Mouse (Mus musculus) hindlimb bud, embryonic 11.5 days (tissue): ENCODE data around the gene Adam15.

Experiments
- DNase-seq: peaks from one replicate; pipeline ENCODE4 v3.0.0-alpha.2; 2012; ENCODE audit warnings: low read depth, low spot score; ENCODE audit errors: extremely low spot score

The Adam15 gene

DNA sequence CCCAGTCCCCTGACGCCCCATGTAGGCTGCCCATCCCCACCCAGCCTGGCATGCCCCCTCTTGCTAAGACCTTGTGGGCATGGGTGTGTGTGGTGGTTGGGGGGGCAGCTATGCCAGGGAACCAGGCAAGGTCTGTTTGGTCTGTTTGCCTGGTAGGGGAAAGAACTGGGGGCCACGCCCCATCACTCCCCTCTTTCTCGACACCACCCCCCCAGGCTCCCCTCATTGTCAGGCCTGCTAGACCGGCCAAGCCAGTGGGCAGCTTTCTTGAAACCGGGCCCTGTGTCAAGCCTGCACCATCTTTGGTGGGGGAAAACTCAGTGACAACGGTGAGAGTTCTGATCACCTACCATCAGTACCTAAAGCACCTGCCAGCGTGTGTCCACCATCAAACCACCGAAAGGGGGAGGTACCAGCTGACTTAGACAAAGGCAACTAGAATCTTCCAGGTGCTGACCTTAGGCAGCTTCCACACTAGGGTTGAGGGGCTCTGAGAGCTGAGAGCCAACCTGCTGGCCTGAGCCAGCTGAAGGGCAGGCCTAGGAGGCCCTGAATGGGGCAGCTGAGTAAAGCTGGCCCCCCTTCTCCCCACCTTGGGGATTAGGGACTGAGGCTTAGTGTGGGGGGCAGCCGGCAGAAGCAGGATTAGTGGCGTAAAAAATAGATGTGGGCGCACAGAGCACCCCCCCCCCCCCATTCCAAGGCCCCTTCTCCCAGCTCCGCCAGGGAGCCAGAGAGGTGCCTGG is 34.7 kb upstream of the Adam15 start:
- no peak for DNase-seq

DNA sequence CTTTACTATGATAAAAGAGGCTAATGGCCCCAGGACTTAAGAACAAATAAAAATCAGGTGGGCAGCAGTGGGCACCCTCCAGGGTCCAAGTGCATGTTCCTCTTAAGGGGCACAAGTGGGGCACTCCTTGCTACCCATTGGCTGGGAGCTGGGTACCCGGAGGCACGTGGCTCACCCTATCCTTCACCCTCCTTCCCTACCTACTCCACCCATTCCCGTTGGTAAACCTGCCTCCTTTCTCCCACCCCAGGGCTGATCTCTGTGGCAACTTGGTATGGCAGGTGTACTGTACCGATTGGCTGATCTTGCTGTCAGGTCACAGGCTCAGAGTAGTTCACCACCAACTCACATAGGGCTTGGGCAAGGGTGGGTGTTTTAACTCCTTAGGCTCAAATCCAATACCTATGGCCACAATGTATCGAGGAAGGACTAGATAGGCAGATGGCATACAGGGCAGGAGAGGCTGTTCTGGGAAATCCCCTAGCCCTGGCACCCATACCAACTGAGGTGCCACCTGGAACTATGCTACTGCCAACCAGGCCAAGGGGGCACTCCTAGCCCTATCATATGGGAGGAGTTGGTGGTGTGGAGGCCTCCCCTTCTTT is 34.0 kb upstream of the Adam15 start:
- DNase-seq = no peak

DNA sequence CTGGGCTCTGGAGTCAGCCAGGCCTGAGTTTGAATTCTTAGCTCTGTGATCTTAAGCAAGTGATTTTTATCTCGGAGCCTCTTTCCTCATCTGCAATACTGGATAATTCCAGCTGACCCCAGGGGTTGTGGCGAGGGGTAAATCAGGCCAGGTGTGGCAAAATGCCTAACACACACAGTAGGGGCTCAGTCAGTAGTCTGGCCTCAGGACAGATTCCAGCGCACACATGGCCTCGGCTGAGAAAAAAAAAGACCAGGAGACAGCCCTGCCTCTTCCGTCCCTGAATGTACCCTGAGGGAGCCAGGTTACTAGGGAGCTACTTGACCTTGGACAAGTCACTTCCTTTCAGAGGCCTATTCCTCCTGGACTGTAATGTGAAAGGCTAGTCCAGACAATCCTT is 33.2 kb upstream of the Adam15 start:
- DNase-seq = no peak

DNA sequence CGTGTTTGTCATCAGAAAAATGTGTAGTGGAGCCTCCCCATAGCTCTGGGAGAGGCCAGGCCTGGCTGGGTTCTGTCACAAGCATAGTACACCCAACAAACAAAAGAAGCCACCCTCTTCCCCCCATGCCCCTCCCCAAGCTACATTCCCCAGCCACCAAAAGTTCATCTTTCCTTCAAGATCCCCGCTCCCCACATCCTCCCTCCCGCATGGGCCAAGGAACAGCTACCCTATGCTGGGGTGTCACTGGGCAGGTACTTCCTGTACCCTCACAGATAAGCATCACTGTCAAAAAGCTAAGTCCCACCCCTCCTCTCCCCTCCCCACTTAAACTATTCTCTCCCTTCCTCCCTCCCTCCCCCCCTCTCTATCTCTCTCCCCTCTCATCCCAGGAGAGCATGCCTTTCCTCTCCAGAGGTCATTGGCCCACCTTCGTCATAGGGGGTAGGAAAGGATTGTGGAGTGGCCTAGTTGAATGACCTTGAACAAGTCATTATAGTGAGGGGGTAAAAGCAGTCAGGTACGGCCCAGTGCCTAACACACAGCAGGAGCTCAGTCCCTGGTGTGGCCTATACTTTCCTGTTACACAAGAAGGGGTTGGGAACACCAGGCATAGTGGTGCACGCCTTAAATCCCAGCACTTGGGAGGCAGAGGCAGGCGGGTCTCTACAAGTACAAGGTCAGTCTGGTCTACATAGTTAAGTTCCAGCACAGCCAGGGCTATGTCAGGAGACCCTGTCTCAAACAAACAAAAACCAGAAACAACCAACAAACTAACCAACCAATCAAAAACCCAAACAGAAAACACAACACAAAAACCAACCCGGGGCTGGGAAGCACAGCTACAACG is 32.5 kb upstream of the Adam15 start:
- DNase-seq = no peak

DNA sequence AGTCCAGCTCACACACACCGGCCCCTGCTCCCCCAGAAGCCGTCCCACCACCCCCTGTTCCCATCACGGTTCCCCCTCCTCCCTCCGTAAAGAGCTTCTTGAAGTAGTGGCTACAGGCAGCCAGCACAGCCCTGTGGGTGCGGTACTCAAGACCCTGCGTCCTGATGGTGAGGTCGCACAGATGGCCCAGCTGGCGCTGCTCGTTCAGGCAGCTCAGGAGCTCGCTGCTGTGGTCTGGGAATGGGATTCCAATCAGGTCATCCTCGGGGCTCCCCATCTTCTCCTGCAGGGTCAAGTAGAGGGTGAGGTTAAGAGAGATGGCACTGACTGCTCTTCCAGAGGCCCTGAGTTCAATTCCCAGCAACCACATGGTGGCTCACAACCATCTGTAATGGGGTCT is 31.4 kb upstream of the Adam15 start:
- DNase-seq = no peak

DNA sequence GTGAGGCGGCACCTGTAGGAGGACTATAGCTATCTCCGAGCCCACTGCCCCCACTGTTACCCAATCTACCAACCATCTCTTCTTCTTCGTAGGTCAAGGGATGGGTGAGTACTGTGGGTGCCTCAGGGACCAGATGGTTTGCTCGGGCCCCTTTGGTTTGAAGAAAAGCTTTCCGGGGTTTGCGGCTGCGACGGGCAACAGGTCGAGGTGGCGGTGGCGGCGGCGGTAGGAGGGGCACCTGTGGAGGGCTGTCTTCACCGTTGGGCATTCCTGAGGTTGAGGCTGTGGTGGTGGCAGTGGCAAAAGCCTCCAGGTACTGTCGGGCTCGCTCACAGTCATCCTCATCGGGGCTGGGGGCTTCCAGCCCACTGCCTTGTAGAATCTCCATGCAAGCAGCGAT is 30.9 kb upstream of the Adam15 start:
- no peak for DNase-seq

DNA sequence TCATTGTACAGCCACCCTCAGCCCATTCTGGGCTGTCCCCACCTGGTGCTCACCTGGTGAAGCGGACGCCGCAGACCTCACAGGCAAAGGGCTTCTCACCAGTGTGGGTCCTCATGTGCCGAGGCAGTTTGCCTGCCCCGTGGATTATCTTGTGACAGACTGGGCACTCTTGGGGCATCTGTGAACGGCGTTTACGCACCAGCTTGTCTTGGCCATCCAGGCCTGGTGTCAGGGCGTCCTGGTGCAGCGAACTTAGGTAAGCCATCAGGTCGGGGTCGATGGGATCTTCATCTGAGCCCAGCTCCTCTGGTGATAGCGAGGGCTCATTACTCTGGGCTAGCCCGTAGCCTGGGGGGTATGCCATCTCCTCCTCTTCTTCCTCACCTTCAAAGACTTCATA is 30.5 kb upstream of the Adam15 start:
- DNase-seq = no peak

DNA sequence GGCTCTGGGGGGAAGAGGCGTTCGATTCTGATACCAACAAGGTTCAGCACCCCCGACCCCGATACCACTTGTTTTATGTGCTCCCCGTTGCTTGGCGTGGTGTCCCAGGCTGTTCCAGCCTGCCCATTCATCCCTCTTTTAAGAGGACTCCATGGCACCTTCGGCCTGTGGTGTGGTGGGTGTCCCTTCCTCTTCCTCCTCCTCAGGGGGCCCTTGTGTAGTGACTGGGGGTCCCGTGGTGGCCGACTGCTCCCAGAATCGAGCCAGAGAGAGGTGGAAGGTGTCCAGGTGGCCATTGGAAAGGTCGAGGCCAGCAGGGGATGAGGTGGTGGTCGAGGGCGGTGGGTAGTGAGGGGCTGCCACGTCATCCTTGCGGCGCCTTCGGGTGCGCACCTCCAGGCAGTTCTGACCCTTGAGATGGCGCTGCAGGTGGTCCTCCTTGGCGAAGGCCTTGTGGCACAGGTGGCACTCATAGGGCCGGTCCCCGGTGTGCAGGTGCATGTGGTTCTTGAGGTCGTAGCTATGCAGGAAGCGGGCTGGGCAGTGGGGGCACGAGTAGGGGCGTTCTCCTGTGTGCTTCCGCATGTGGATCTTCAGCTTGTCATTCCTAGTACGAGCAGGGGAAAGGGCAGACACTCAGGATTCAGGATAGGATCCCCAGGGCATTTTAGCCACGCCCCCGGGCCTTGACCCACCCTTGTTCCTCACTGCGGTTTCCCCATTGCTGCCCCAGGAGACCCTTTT is 29.8 kb upstream of the Adam15 start:
- no peak for DNase-seq

DNA sequence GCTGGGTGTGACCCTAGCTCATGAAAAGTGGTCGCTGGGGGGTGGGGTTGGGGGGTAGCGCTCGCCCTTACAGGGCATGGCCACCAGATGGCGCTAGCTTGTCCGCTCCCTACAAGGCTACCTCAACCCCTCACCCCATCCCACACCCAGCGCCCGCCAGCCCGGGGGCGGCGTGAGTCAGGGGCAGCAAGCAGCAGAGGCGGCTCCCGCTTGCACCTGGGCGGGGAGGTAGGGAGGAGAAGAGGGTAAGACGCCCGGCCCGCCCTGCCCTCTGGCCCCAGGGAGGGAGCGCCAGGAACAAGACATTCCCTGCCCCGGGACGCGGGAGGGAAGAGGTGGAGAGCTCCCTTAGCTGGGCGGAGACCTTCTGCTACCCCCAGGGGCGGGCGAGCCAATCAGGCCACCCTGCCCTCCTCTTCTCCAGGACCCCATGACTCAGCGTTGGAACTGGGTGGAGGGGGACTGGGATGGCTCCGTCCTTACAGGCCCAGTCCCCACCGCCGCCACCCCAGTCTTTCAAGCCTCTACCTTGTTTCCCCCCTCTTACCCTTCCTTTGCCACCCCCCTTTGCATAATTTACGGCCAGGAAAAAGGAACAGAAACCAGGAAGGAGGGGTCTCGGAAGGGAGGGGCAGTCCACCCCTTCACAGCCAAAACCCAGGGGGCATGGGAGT is 28.7 kb upstream of the Adam15 start:
- DNase-seq = no peak

DNA sequence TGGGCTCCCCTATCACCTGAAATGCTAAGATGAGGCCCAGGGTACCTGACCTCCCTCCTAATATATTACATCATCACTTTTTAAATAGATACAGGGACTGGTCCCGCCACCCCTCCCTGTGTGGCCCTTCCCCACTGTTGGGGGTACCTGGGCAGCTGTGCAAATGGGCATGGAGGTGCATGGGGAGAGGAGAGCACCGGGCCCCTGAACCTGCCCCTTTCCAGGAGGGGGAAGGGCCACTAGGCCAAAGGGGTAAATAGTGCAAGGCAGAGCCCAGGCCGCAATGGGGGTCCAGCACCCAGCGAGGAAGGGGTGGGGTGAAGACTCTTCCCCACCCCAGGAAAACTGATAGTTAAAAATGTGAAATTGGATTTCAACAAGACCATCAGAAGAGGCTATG is 28.0 kb upstream of the Adam15 start:
- no peak for DNase-seq

DNA sequence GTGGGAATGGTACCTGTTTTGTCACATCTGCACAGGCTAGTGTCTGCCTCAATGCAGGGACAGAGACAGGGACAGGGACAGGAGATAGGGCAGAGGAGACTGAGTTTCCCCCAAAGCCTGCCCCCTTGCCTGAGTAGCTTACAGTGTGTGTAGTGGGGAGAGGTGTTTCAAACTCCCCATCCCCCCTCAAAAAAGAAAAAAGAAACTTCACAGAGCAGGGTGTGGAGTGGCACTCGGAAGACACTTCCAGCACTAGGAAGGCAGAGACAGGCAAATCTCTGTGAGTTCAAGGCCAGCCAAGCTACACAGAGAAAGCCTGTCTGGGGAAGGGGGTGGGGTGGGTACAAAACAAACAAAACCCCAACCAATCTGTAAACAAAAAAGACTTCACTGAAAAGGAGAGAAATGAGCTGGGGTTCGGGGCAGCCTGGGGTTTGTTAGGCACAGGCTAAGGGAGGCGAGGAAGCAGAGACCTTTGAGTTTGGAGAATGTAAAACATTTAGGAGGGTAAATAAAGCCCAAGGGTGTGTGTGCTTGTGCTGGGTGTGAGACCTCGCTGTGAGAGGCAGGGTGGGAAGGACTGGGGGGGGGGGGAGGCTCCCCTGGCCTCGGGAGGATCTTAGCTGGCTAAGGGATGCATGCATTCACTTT is 23.9 kb upstream of the Adam15 start:
- DNase-seq = no peak

DNA sequence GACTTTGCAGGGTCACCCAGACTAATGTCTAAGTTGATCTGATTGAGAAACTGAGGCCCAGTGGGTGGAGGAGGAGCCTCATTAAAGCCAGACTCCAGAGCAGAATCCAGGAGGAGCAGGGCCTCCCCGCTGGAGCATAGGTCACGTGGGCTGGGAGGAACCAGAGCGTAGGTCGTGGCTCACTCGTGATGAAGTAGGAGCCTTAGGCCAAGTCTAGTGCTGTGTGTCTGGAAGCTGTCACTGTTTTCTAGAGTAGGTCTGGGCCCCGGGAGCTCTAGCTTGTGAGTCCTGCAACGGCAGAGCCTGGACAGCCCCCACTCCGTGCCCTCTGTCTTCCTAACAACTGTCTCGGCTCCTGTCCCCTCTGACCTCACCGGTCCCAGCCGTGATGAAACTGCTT is 17.5 kb upstream of the Adam15 start:
- DNase-seq = no peak

DNA sequence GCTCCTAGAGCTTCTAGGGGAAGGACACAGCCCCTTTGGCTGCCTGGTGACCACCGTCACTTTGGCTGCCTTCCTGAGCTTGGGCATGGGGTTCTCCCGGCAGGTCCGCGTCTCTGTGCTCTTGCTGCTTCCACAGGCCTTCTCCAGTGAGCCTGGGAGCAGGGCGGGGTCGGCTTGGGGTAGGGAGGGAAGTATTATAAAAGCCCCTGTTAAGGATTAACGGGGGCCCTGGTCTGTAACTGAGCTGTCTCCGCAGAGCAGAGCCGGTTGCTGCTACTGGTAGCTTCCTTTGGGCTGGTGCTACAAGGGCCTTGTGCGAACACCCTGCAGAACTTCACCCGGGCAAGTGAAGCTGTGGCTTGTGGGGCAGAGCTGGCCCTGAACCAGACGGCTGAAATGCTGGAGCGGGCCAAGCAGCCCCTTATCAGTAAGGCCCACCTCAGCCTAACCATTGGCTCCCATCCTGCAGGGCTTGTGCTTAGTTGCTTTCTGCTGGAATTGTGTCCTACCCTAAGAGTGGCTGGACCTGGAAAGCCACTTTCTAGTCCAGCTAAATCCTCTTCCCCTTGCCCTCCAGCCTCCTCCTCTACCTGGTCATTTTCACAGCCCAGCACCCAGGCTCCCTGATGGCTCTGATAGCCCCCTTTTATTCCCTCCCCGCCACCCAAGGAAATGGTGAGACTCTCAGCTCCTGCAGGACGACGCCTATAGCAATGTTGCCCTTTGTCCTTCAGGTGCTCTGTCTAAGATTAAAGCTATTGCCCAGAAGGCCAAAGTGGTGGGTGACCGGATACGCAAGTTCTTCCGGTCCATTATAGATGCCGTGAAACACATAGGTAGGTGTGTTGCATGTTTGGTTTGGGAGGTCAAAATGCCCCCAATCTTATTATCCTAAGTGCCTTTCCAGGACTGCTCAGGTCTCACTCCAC is 16.0 kb upstream of the Adam15 start:
- DNase-seq = no peak

DNA sequence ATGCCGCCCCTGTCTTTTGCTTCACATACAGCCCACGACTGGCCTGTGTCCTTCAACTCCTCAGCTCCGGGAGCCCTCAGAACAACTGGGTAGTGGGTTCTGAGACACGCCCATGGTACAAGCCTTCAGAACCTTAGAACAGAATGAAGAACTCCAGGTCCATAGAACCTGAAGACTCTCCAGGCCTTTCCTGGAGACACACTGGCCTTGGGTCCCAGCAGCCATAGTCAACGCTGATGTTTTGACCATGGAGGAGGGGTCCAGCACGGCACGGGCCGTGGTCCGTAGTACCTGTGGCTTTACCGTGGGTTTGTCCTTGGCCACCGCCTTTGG is 15.3 kb upstream of the Adam15 start, which contains the start of gene Dcst1:
Gene Dcst1 (minus strand): TSS at position 101 of the 333 bp plus-strand sequence.
- DNase-seq = no peak

DNA sequence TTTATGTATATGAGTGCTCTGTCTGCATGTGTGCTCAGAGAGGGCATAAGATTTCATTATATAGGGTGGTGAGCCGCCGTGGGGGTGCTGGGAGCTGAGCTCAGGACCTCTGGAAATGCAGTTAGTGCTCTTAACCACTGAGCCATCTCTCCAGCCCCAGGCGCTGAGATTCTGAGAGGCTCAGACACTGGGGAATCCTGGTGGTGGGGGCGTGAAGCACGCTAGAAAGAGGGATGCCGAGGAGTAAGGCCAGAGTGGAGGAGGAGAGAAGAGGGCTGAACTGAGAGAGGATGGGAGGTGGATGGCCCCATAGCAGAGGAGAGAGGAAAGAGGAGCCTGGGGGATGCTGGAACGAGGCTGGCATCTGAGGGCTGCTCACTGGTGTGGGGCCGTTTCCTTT is 14.8 kb upstream of the Adam15 start:
- DNase-seq = no peak

DNA sequence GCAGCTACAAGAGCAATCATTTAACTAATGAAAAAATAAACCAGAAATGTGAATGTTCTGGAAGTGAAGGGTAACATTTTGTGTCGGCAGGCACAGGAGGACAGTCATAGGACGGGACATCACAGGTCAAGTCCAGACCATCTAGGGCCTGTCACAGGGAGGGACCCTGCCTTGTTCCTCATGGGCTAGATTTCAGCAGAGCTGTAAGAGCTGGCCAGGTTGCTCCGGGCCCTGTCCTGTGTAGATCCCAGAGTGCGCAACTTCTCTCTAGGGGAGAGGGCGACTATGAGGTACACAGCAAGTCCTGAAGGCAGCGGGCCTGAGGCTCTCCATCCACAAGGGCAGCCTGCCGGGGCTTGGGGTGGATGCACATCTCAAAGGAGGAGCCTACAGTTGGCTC is 11.9 kb upstream of the Adam15 start, which contains the start of gene Dcst2:
Gene Dcst2 (plus strand): TSS at position 301 of the 400 bp plus-strand sequence.
- DNase-seq = no peak

DNA sequence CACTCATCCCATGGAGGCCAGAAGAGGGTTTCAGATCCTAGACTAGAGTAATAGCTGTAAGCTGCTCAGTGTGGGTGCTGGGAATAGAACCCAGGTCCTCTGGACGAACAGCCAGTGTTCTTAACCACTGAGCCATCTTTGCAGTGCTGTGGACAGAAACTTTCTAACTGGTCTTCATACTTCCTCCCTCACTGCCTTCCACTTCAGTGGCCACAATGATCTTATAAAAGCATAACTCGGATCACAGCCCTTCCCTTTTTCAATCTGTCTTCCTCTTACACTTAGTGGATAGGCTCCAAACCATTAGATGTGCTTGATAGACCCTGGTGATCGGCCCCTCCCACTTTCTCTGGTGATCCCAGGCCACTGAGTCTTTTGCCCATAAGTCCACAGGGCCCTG is 10.4 kb upstream of the Adam15 start:
- DNase-seq = no peak

DNA sequence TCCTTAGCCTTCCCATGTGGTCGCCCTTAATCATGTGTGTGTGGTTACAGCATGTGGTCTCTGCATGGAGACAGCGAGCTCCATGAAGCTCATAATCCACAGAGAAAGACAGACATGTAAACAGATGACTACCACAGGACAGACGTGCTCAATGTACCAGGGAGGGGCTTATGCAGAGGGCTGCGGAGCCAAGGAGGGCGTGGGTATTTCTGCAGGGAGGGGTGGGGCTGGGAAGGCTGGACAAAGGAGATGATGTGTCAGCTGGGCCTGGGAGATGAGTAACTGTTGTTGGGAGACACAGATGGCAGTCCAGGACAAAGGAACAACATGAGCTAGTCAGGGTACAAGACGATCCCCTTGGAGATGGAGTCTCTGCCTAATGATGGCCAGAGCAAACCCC is 9.8 kb upstream of the Adam15 start:
- no peak for DNase-seq

DNA sequence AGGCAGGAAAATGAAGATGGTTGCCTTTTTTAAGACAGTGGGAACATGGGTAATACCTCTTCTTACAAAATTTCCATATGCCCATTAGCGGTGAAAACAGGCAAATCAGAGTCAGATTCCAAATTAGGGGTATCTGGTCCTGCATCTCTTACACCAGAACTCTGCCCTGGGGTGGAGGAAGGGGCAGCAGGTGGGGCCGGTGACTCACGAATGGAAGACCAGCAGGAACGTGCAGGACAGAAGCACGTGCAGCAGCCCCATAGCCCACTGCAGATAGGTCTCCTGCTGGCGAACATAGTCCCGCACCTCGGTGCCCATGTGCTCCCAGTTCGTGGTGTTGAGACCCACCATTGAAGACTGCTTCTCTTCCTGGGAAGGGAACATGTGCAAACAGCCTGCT is 6.2 kb upstream of the Adam15 start:
- DNase-seq = no peak
